ENCODE assay signal across 9 mouse cellular contexts in genomic region chr17:90892327-90893259, GRCm38 (mm10).
A peak's percentile ranks its signal among the peaks of the same experiment; 100 is the strongest.
DNase-seq lines count a peak whose midpoint lies in the region; ATAC-seq and TF ChIP-seq lines count a peak whose summit lies in the region.
"Had no signal": no experiment of that assay in that cellular context is flagged by ENCODE, and none has a peak within 500 bp of the region (broad histone marks: within the 10 kb centered on the region; RNA-seq: fewer than 3 reads in every experiment).

No protein-coding gene starts in this region.

- H3K4me3 ChIP-seq in lung, adult 2 months (replicated peaks; ENCODE audit: extremely low read depth, low read depth, low read length): no peak overlapping the region
- no peak overlapping the region for H3K4me3 ChIP-seq in forebrain, embryonic 14.5 days (ENCODE audit: low read depth, low read length)
- no peak overlapping the region for H3K4me3 ChIP-seq in neural tube, embryonic 15.5 days (replicated peaks)
- H3K4me3 ChIP-seq in intestine, postnatal 0 days (ENCODE audit: low read depth, low read length): no peak overlapping the region
- H3K4me3 ChIP-seq: megakaryocyte, embryonic 14.5 days had no signal

- H3K27ac ChIP-seq in forebrain, embryonic 14.5 days (ENCODE audit: low read depth, low read length): peak overlapping the region; percentile 81
- peak overlapping the region; percentile 75 for H3K27ac ChIP-seq in neural tube, embryonic 15.5 days (replicated peaks)
- H3K27ac ChIP-seq in intestine, postnatal 0 days (ENCODE audit: low read depth, low read length): no peak overlapping the region

- H3K9me3 ChIP-seq in forebrain, embryonic 14.5 days (replicated peaks; ENCODE audit: control insufficient read depth, low read length): no peaks in the 10 kb centered on the region
- no peaks in the 10 kb centered on the region for H3K9me3 ChIP-seq in neural tube, embryonic 15.5 days (replicated peaks)
- H3K9me3 ChIP-seq in intestine, postnatal 0 days (ENCODE audit: control insufficient read depth): no peaks in the 10 kb centered on the region
- H3K9me3 ChIP-seq: megakaryocyte, embryonic 14.5 days had no signal

- H3K27me3 ChIP-seq in forebrain, embryonic 14.5 days (replicated peaks; ENCODE audit: control insufficient read depth, insufficient read depth, low read length): no peaks in the 10 kb centered on the region
- no peaks in the 10 kb centered on the region for H3K27me3 ChIP-seq in neural tube, embryonic 15.5 days (replicated peaks)
- no peaks in the 10 kb centered on the region for H3K27me3 ChIP-seq in intestine, postnatal 0 days (replicated peaks; ENCODE audit: control insufficient read depth, insufficient read depth, low read length)
- H3K27me3 ChIP-seq: megakaryocyte, embryonic 14.5 days had no signal

- no peaks in the 10 kb centered on the region for H3K4me1 ChIP-seq in lung, adult 2 months (ENCODE audit: control insufficient read depth, insufficient read depth, low read length)
- peaks cover 8% of the 10 kb centered on the region; the same call in 1 of the 2 replicates for H3K4me1 ChIP-seq in forebrain, embryonic 14.5 days (ENCODE audit: control insufficient read depth, insufficient read depth, low read length)
- H3K4me1 ChIP-seq in neural tube, embryonic 15.5 days: peaks cover 5% of the 10 kb centered on the region; the same call in 1 of the 2 replicates
- no peaks in the 10 kb centered on the region for H3K4me1 ChIP-seq in intestine, postnatal 0 days (replicated peaks; ENCODE audit: control insufficient read depth, insufficient read depth, low read length)
- H3K4me1 ChIP-seq: megakaryocyte, embryonic 14.5 days had no signal

- no peak overlapping the region for H3K4me2 ChIP-seq in forebrain, embryonic 14.5 days (ENCODE audit: low read length)
- no peak overlapping the region for H3K4me2 ChIP-seq in neural tube, embryonic 15.5 days
- no peak overlapping the region for H3K4me2 ChIP-seq in intestine, postnatal 0 days (replicated peaks; ENCODE audit: low read depth)

- no peak for TF ChIP-seq POLR2A in lung, adult 2 months (IDR thresholded peaks at IDR 0.05; ENCODE audit: borderline replicate concordance, extremely low read depth, low read depth, low read length)

- peak; percentile 7 for DNase-seq in lung, postnatal 25 days (ENCODE audit: low spot score)
- no peak for DNase-seq in lung, adult 2 months
- peak; percentile 95 for DNase-seq in forebrain, embryonic 14.5 days (ENCODE audit: low spot score)
- DNase-seq in layer of hippocampus, postnatal 36 days: peak; percentile 37 to 43
- no peak for DNase-seq in urinary bladder, postnatal 10 days (ENCODE audit: low spot score)

- no peak overlapping the region for H3K9ac ChIP-seq in forebrain, embryonic 14.5 days (ENCODE audit: low read length)
- no peak overlapping the region for H3K9ac ChIP-seq in neural tube, embryonic 15.5 days (replicated peaks)
- H3K9ac ChIP-seq in intestine, postnatal 0 days (ENCODE audit: low read depth, low read length): no peak overlapping the region

- TF ChIP-seq CTCF in lung, adult 2 months (IDR thresholded peaks at IDR 0.05; ENCODE audit: insufficient read depth, low read length): no peak
- no peak for TF ChIP-seq CTCF in intestine, postnatal 0 days (IDR thresholded peaks at IDR 0.05; ENCODE audit: low read depth)

- WGBS in lung, adult 2 months: 56% methylated on average over 4 of the region's 4 CpGs
- 13% methylated on average over 4 of the region's 4 CpGs for WGBS in forebrain, embryonic 14.5 days
- 42% methylated on average over 4 of the region's 4 CpGs for WGBS in neural tube, embryonic 15.5 days
- 62% methylated on average over 4 of the region's 4 CpGs for WGBS in intestine, postnatal 0 days

- no peaks in the 10 kb centered on the region for H3K36me3 ChIP-seq in forebrain, embryonic 14.5 days (ENCODE audit: control insufficient read depth, insufficient read depth, low read length)
- H3K36me3 ChIP-seq in neural tube, embryonic 15.5 days: no peaks in the 10 kb centered on the region
- H3K36me3 ChIP-seq in intestine, postnatal 0 days (ENCODE audit: control insufficient read depth, insufficient read depth): no peaks in the 10 kb centered on the region

- ATAC-seq in forebrain, embryonic 14.5 days: peak; percentile 97
- peak; percentile 69; the same call in 1 of the 2 replicates for ATAC-seq in neural tube, embryonic 15.5 days (ENCODE audit: low FRiP score)
- ATAC-seq in erythroid progenitor cell, adult 5-6 weeks (replicated peaks; ENCODE audit: low FRiP score, poor library complexity, severe bottlenecking): no peak
- ATAC-seq in intestine, postnatal 0 days: no peak

Comparison
In these comparisons a context has a peak if more than half of its experiments do, and no peak if none do; other contexts are left out.
1. DNase-seq: peak in lung, postnatal 25 days (single experiment), forebrain, embryonic 14.5 days (single experiment) and layer of hippocampus, postnatal 36 days (2 of 2); none in lung, adult 2 months (single experiment) and urinary bladder, postnatal 10 days (single experiment).
2. ATAC-seq: peak in forebrain, embryonic 14.5 days (single experiment) and neural tube, embryonic 15.5 days (single experiment); none in erythroid progenitor cell, adult 5-6 weeks (single experiment) and intestine, postnatal 0 days (single experiment).